Mouse (Mus musculus) myocyte (in vitro differentiated cells): ENCODE results near the gene Fam198b. TPM values are rescaled to one million over a fixed set of nuclear protein-coding genes. Genes with fewer than 3 reads are reported as not detected.

Experiments
- H3K27me3 ChIP-seq: one replicate; pipeline ENCODE4 v1.6.1; 2011; ENCODE audit not compliant: control insufficient read depth, insufficient read depth, insufficient read length
- H3K36me3 ChIP-seq: one replicate; pipeline ENCODE4 v1.6.1; 2011; ENCODE audit not compliant: control insufficient read depth, insufficient read depth
- H3K4me2 ChIP-seq: one replicate; pipeline ENCODE4 v1.6.1; 2011; ENCODE audit warnings: low read depth, control low read depth
- H3K4me3 ChIP-seq: one replicate; pipeline ENCODE4 v1.5.1; 2011; ENCODE audit warnings: mild to moderate bottlenecking, control low read depth, moderate library complexity
- H3K79me2 ChIP-seq: one replicate; pipeline ENCODE4 v1.6.1; 2011; ENCODE audit not compliant: control insufficient read depth, insufficient read depth
- H3ac ChIP-seq: one replicate; pipeline ENCODE4 v1.6.1; 2011; ENCODE audit not compliant: control insufficient read depth, insufficient read length
- CEBPB ChIP-seq: IDR thresholded peaks from 2 replicates; pipeline ENCODE4 v1.6.1; 2011; ENCODE audit warnings: mild to moderate bottlenecking, moderate library complexity; ENCODE audit not compliant: poor library complexity, insufficient read depth, severe bottlenecking
- E2F4 ChIP-seq: IDR thresholded peaks from one replicate; pipeline ENCODE4 v1.6.1; 2011; ENCODE audit warnings: mild to moderate bottlenecking, control low read depth, moderate library complexity; ENCODE audit not compliant: insufficient read depth
- MAX ChIP-seq: IDR thresholded peaks from one replicate; pipeline ENCODE4 v1.6.1; 2011; ENCODE audit warnings: low read depth, mild to moderate bottlenecking, control low read depth
- MYOD1 ChIP-seq, 3 experiments: IDR thresholded peaks; one replicate each; pipeline ENCODE4 v1.6.1; 2011; ENCODE audit warnings: control low read depth in 2 of 3, low read depth in 2 of 3, mild to moderate bottlenecking in 2 of 3, moderate library complexity in 1 of 3; ENCODE audit not compliant: insufficient read length in 2 of 3, control insufficient read depth in 1 of 3
- MYOG ChIP-seq, 3 experiments: IDR thresholded peaks; one replicate each; pipeline ENCODE4 v1.6.1; 2011; ENCODE audit warnings: control low read depth in 2 of 3, low read depth in 2 of 3, mild to moderate bottlenecking in 2 of 3; ENCODE audit not compliant: insufficient read length in 2 of 3, control insufficient read depth in 1 of 3, insufficient read depth in 1 of 3
- POLR2A ChIP-seq: IDR thresholded peaks from one replicate; pipeline ENCODE4 v1.6.1; 2011; ENCODE audit warnings: low read depth, mild to moderate bottlenecking, control low read depth, moderate library complexity; ENCODE audit not compliant: insufficient read length
- POLR2AphosphoS2 ChIP-seq: IDR thresholded peaks from one replicate; pipeline ENCODE4 v1.6.1; 2011; ENCODE audit warnings: low read depth, control low read depth; ENCODE audit not compliant: insufficient read length
- REST ChIP-seq: IDR thresholded peaks from one replicate; pipeline ENCODE4 v1.6.1; 2011; ENCODE audit warnings: mild to moderate bottlenecking, control low read depth, moderate library complexity; ENCODE audit not compliant: insufficient read depth, insufficient read length
- SRF ChIP-seq: IDR thresholded peaks from one replicate; pipeline ENCODE4 v1.6.1; 2011; ENCODE audit warnings: low read depth; ENCODE audit not compliant: control insufficient read depth, insufficient read length
- TCF12 ChIP-seq: IDR thresholded peaks from one replicate; pipeline ENCODE4 v1.6.1; 2011; ENCODE audit warnings: mild to moderate bottlenecking, control low read depth; ENCODE audit not compliant: poor library complexity, insufficient read depth, severe bottlenecking
- TCF3 ChIP-seq: IDR thresholded peaks from one replicate; pipeline ENCODE4 v1.6.1; 2011; ENCODE audit warnings: low read depth, control low read depth; ENCODE audit not compliant: insufficient read length
- USF1 ChIP-seq: IDR thresholded peaks from one replicate; pipeline ENCODE4 v1.6.1; 2011; ENCODE audit warnings: low read depth, mild to moderate bottlenecking, control low read depth, moderate library complexity
- polyA plus RNA-seq: library from polyadenylated mRNA; unstranded; fragments of >200 nt; fragmentation: generic; extraction: Trizol; gene quantifications from one replicate; pipeline ENCODE4 v1.2.1, GENCODE M21; 2012; ENCODE audit warnings: missing spikeins

Gene Fam198b
- polyA plus RNA-seq, 1 experiment: 1.8 TPM

GRCm38 (mm10) chr3:79977656-79978450 lies 93.5 kb downstream of the Fam198b start:
- H3K27me3 ChIP-seq: no peaks in the 10 kb centered on the region
- H3K4me2 ChIP-seq: peak overlapping the region; percentile 37
- TF ChIP-seq CEBPB: 0 out of 2 replicates have a peak, but pooled peaks have one; percentile 32
- no peak for TF ChIP-seq TCF12
- H3K4me3 ChIP-seq: no peak overlapping the region
- H3ac ChIP-seq: no peak overlapping the region
- H3K79me2 ChIP-seq: no peaks in the 10 kb centered on the region
- H3K36me3 ChIP-seq: no peaks in the 10 kb centered on the region

DNA sequence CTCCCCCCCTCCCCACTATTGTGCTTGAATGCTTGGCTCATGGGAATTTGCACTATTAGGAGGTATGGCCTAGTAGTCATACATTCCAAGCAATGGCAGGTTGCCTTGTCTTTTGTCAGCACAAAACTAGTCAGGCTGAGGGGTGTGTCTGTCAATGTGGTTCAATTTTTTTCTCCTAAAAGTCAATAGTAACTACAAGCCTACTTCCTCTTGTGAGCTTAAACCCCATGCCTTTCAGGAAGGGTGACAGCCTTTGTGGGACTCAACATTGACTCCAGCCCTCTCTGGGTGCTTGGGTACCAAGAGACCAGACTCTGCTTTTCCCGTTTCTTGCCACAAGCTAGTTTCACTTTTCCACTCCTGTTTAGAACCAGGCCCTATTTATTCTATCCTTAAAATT lies 96.4 kb downstream of the Fam198b start:
- no peak overlapping the region for H3ac ChIP-seq
- H3K4me2 ChIP-seq: no peak overlapping the region
- H3K27me3 ChIP-seq: no peaks in the 10 kb centered on the region
- no peak for TF ChIP-seq MYOG (IDR thresholded peaks at IDR 0.05; ENCODE audit: control insufficient read depth in 1 of 3, insufficient read depth in 1 of 3, insufficient read length in 2 of 3, low read depth in 2 of 3)
- no peak for TF ChIP-seq REST
- TF ChIP-seq MYOD1 (IDR thresholded peaks at IDR 0.05; ENCODE audit: control insufficient read depth in 1 of 3, insufficient read length in 2 of 3, low read depth in 2 of 3): no peak
- TF ChIP-seq POLR2A: no peak
- TF ChIP-seq TCF12: no peak
- TF ChIP-seq USF1: no peak
- TF ChIP-seq E2F4: no peak
- H3K4me3 ChIP-seq: no peak overlapping the region
- no peaks in the 10 kb centered on the region for H3K79me2 ChIP-seq
- no peaks in the 10 kb centered on the region for H3K36me3 ChIP-seq

- no peak overlapping the region for H3K4me3 ChIP-seq
Observed at GRCm38 (mm10) chr3:79983961-79984419, 99.7 kb downstream of the Fam198b start.

DNA sequence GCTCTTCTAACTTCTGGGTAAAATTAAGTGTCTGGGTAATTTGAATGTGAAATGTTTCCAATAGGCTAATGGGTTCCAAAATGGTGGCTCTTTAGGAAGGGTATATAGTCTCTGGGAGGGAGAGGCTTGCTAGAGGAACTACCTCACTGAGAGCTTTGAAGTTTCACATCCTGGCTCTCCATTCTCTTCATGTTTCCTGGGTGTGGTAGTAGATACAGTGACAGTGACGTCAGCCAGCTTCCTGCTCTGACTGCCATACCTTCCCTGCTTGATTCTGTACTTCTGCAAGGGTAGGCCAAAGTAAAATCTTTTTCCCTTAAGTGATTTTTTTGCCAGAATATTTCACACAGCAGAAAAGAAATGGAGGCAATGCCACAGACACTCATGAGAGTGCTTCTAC lies 100.2 kb downstream of the Fam198b start:
- no peak overlapping the region for H3K4me2 ChIP-seq
- H3ac ChIP-seq: no peak overlapping the region
- TF ChIP-seq MAX (no peak), E2F4 (no peak), POLR2AphosphoS2 (no peak), TCF3 (no peak), CEBPB (no peak), TCF12 (no peak), POLR2A (no peak), MYOD1 (IDR thresholded peaks at IDR 0.05; ENCODE audit: control insufficient read depth in 1 of 3, insufficient read length in 2 of 3, low read depth in 2 of 3) (no peak), SRF (no peak), REST (no peak), USF1 (no peak), MYOG (IDR thresholded peaks at IDR 0.05; ENCODE audit: control insufficient read depth in 1 of 3, insufficient read depth in 1 of 3, insufficient read length in 2 of 3, low read depth in 2 of 3) (no peak)
- no peak overlapping the region for H3K4me3 ChIP-seq
- H3K27me3 ChIP-seq: no peaks in the 10 kb centered on the region
- H3K79me2 ChIP-seq: no peaks in the 10 kb centered on the region
- no peaks in the 10 kb centered on the region for H3K36me3 ChIP-seq

More at GRCm38 (mm10) chr3:79983961-79984419, 99.7 kb downstream of the Fam198b start:
- TF ChIP-seq REST (no peak), E2F4 (no peak), MAX (no peak), CEBPB (no peak), USF1 (no peak), POLR2AphosphoS2 (no peak), TCF12 (no peak), MYOD1 (IDR thresholded peaks at IDR 0.05; ENCODE audit: control insufficient read depth in 1 of 3, insufficient read length in 2 of 3, low read depth in 2 of 3) (no peak), POLR2A (no peak), TCF3 (no peak), SRF (no peak), MYOG (IDR thresholded peaks at IDR 0.05; ENCODE audit: control insufficient read depth in 1 of 3, insufficient read depth in 1 of 3, insufficient read length in 2 of 3, low read depth in 2 of 3) (no peak)
- Histone ChIP-seq H3ac (no peak overlapping the region), H3K36me3 (no peaks in the 10 kb centered on the region), H3K27me3 (no peaks in the 10 kb centered on the region), H3K79me2 (no peaks in the 10 kb centered on the region), H3K4me2 (no peak overlapping the region)

GRCm38 (mm10) chr3:79989250-79989649 lies 104.9 kb downstream of the Fam198b start:
- no peaks in the 10 kb centered on the region for H3K79me2 ChIP-seq
- no peaks in the 10 kb centered on the region for H3K36me3 ChIP-seq
- TF ChIP-seq MYOD1 (IDR thresholded peaks at IDR 0.05; ENCODE audit: control insufficient read depth in 1 of 3, insufficient read length in 2 of 3, low read depth in 2 of 3) (no peak), MYOG (IDR thresholded peaks at IDR 0.05; ENCODE audit: control insufficient read depth in 1 of 3, insufficient read depth in 1 of 3, insufficient read length in 2 of 3, low read depth in 2 of 3) (no peak), CEBPB (no peak), REST (no peak), USF1 (no peak), MAX (no peak), SRF (no peak), TCF12 (no peak), TCF3 (no peak), E2F4 (no peak)
- H3ac ChIP-seq: no peak overlapping the region
- H3K4me3 ChIP-seq: no peak overlapping the region
- H3K27me3 ChIP-seq: no peaks in the 10 kb centered on the region
- no peak overlapping the region for H3K4me2 ChIP-seq
